Mouse (Mus musculus) fibroblast of lung, adult 2 months (primary cell): ENCODE measurements around the gene Tubgcp5.
"Not testable (repeated sequence)": the region's sequence is repeated elsewhere in the genome, so short reads cannot be mapped to it uniquely, and the experiment has no call there.

Experiments used
- DNase-seq: peaks from one replicate; pipeline ENCODE4 v3.0.0-alpha.2; 2011; ENCODE audit warnings: low read depth

The Tubgcp5 gene

GRCm38 (mm10) chr7:55793952-55794603, at the start of gene Tubgcp5:
Tubgcp5 (plus strand) TSS chr7:55794154.
- peak; percentile 94 for DNase-seq

- DNase-seq, result no peak
These were observed 49.3 kb upstream of the Tubgcp5 start for GRCm38 (mm10) chr7:55744566-55745220.

GRCm38 (mm10) chr7:55750841-55751240, 43.1 kb upstream of the Tubgcp5 start:
- no peak for DNase-seq

- DNase-seq, result no peak
These were observed 34.6 kb upstream of the Tubgcp5 start for GRCm38 (mm10) chr7:55759346-55759745.

- DNase-seq, result no peak
These were observed 26.0 kb upstream of the Tubgcp5 start, which contains the start of gene Siglech for GRCm38 (mm10) chr7:55767926-55768325. Siglech (plus strand) TSS chr7:55768178.

GRCm38 (mm10) chr7:55780011-55780410, 13.9 kb upstream of the Tubgcp5 start:
- DNase-seq, result no peak

- DNase-seq, result no peak
These were observed 11.5 kb upstream of the Tubgcp5 start for GRCm38 (mm10) chr7:55782493-55782892.

GRCm38 (mm10) chr7:55784580-55784979, 9.4 kb upstream of the Tubgcp5 start:
- DNase-seq, result no peak

- DNase-seq, result not testable (repeated sequence)
These were observed 3.4 kb upstream of the Tubgcp5 start for GRCm38 (mm10) chr7:55790586-55790985.

- no peak for DNase-seq
These were observed 1.7 kb upstream of the Tubgcp5 start for GRCm38 (mm10) chr7:55792280-55792679.

GRCm38 (mm10) chr7:55793236-55793951, 560 bp upstream of the Tubgcp5 start:
- no peak for DNase-seq

GRCm38 (mm10) chr7:55799981-55800380, 6.0 kb downstream of the Tubgcp5 start:
- no peak for DNase-seq

- DNase-seq, result no peak
These were observed 16.0 kb downstream of the Tubgcp5 start for GRCm38 (mm10) chr7:55809967-55810366.

GRCm38 (mm10) chr7:55824468-55824867, 30.5 kb downstream of the Tubgcp5 start:
- DNase-seq, result no peak

GRCm38 (mm10) chr7:55827551-55827950, 33.6 kb downstream of the Tubgcp5 start:
- no peak for DNase-seq

- DNase-seq, result no peak
These were observed 42.9 kb downstream of the Tubgcp5 start for GRCm38 (mm10) chr7:55836877-55837276.

- DNase-seq, result no peak
These were observed 47.5 kb downstream of the Tubgcp5 start, which contains the start of gene Cyfip1 for GRCm38 (mm10) chr7:55841445-55841844. Cyfip1 (plus strand) TSS chr7:55841745.

GRCm38 (mm10) chr7:55841977-55842503, 48.1 kb downstream of the Tubgcp5 start:
- DNase-seq, result peak; percentile 60

GRCm38 (mm10) chr7:55842504-55843152, 48.7 kb downstream of the Tubgcp5 start:
- no peak for DNase-seq

GRCm38 (mm10) chr7:55846606-55847312, 52.8 kb downstream of the Tubgcp5 start:
- DNase-seq, result no peak

- DNase-seq, result no peak
These were observed 56.1 kb downstream of the Tubgcp5 start for GRCm38 (mm10) chr7:55849948-55850571.
